Mouse (Mus musculus) gastrocnemius, adult 8-10 months (tissue): ENCODE data around the gene D1Ertd622e. TPM values are rescaled to one million over a fixed set of nuclear protein-coding genes. Genes with fewer than 3 reads are reported as not detected.

ENCODE experiments used
- DNase-seq, 2 experiments: peaks; one replicate each; pipeline ENCODE4 v3.0.0; 2022; ENCODE audit warnings: low spot score in 2 of 2
- total RNA-seq, 4 experiments: library from RNA; stranded (reverse); gene quantifications; 2 replicates each; pipeline ENCODE4 v1.2.4; 2022

The D1Ertd622e gene
- total RNA-seq, 4 experiments from 2014 or later: 15.8 to 29.3 (median 25.3) TPM

DNA sequence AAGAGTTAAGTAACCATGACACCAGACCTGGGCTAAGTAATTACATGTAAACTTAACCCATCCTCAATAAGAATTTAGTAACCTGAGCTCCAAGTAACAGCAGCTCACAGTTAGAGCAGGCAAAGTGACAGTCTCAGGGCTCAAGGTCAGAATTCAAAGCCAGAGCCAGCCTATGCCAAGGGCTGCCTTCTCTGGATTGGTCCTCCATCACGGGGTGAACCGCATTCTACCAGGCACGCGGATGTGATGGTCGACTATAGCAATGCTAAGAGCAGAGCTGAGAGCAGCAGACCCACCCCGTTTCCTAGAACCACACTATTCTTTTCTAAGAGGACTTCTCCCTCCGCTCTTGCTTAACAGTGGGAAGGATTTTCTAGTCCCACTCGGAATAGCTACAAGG, 27.8 kb downstream of the D1Ertd622e start:
- DNase-seq: peak in 1 of 2 experiments; percentile 49

GRCm38 (mm10) chr1:97632545-97633256, 29.2 kb downstream of the D1Ertd622e start:
- DNase-seq: no peak

GRCm38 (mm10) chr1:97631843-97632470, 29.9 kb downstream of the D1Ertd622e start:
- DNase-seq: no peak

- DNase-seq: no peak
Observed at GRCm38 (mm10) chr1:97630146-97630545, 31.7 kb downstream of the D1Ertd622e start.

DNA sequence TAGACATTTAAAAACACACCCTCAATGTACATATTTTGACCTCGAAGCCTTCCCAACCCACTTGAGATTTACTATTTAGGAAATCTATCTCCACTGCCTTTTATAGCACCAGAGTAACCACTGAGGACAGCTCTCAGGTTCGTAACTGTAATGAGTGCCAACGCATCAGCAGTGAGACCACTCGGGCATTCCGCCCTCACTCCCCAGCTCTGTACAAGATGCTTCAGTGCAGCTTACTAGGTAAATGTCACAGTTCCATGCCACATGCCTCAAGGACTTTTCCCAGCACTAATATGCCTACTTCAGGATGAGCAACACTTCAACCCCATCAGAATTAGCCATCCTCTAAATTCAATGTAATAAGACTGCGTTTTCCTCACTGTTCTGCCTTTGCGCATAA, 33.0 kb downstream of the D1Ertd622e start:
- no peak for DNase-seq

DNA sequence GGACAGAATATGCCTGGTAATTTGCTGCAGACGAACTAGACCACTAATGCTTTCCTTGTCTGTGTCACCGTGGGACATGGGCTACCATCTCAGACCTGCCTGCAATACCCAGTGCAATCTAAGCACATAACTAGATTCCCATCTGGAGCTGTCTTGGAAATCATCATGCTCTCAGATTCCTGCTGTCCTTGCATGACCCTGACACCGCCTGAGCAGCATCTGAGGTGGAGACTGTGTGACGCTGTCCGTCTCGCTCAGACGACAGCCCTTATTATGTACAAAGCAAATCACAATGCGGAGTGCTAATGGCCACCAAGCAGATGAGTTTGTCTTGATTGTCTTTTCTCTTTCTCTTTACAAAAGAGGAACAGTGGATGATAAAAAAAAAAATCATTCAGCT, 33.9 kb downstream of the D1Ertd622e start:
- DNase-seq: peak in 1 of 2 experiments; percentile 21

GRCm38 (mm10) chr1:97625427-97625826, 36.4 kb downstream of the D1Ertd622e start:
- no peak for DNase-seq

- DNase-seq: no peak
Observed at GRCm38 (mm10) chr1:97624386-97624785, 37.5 kb downstream of the D1Ertd622e start.

GRCm38 (mm10) chr1:97623214-97623856, 38.5 kb downstream of the D1Ertd622e start:
- no peak for DNase-seq

DNA sequence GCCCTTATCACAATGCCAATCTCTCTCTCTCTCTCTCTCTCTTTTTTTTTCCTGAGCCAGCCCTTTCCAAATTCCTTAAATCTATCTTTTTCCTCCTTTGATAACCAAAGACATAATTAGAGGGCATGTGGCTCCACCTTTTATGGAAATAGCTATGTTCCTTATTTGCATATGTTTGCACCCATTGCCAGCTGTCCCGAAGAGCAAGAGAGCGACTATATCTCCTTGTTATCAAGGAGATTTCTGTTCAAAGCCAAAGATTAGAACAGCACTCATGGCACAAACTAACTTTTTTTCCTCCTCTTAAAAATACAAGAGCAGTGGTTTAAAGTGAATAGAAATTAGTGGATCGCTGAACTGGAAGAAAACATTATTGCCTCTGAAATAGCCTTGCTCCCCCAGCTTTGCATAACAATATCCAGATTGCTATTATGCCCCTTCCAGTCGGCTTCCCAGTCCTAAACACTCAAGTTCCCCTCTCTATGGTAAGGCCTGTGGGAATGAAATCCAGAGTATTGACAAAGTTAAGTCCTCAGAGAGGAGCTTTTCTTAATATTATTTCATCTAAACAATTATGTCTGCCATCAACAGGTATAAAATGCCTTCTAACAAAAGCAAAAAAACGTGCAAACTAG, 39.2 kb downstream of the D1Ertd622e start:
- no peak for DNase-seq

DNA sequence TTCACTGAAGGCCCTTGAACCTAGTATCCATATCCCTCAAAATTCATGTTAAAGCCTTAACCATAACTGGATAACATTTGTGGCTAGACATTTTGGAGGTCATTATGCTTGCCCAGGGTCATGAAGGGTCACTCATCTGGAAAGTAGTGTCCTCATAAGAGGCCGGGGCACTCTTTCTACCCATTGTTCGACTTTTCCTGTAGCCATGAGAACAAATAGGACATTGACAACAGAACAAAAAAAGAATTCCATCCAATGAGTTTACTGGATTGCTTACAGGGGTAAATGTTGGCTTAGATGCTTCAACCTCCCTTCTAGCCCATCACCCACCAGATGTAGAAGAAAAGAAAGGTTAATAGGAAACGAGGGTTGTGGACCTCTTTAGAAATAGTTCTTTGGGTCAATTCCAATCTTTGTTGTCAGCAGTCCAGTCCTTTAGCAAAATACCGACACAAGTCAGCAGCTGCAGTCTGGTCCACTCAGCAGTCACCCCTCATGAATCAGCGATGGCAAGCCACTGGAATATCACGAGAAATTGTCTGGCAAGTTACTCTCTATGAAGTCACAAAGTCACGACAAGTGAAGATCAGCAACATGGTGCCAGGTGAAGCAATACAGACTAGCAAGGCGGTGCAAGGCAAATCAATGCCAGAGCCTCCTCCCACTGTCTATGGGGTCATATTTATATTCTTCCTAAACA, 42.1 kb downstream of the D1Ertd622e start:
- no peak for DNase-seq

GRCm38 (mm10) chr1:97615525-97615924, 46.3 kb downstream of the D1Ertd622e start:
- DNase-seq: no peak

DNA sequence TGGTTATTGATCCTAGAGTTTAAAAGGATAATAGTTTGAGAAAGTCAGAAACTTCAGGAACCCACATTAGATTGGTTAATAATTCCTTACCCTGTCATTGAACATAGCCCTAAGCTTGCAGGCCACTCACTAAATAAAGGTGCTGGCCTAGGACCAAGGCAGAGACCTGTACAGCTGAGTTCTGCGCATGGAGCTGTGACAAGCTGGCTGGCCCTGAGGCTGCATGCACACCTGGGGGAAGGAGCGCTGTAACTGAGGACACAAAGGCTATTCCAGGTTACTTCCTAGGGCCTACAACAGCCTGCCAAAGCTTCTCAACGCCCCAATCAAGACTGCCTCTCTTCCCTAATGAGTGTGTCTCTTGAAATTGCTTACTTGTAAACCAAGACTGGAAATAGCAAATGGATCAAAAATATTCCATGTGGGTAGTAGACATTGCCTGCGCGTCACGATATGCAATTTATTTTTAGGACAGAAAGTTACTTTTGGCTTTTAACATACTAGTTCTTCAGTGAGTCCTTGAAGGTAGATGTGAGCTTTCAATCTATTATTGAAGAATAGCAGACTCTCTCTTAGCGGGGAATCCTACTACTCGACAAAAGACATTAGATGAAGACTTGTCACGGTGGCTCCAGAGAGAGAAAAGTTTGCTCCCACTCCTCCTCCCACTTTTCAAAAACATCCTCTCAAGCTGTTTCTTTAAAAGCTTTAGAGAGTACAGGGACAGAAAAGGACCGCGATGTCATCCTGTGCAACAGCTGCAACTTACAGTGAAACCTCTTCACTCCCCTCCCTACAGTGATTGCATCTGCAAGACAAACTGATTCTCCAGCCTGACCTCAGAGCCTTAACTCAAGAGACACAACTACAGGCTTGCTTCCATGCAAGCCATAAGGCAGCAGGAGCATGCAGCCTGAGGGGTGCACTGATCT, 47.1 kb downstream of the D1Ertd622e start:
- DNase-seq: no peak

- no peak for DNase-seq
Observed at GRCm38 (mm10) chr1:97611747-97612146, 50.1 kb downstream of the D1Ertd622e start.

DNA sequence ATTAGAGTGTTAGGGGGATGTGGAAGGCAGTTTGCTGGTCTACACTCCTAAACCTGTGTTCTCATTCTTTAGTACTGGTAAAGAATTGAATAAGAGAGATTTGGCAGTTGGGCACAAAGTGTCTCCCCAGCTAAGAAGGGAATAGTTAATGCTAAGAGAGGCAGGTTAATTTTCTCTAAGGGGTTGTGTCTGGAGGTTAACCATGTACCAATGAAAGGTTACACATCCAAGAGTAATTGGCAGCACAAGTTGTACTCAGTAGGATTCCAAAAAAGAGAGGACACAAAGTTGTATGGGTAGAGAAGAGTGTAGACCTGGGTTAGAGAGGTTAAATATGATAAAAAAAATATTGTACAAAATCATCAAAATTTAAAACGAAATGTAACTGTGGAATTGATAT, 58.5 kb downstream of the D1Ertd622e start:
- DNase-seq: no peak

- no peak for DNase-seq
Observed at GRCm38 (mm10) chr1:97600371-97600770, 61.5 kb downstream of the D1Ertd622e start.

DNA sequence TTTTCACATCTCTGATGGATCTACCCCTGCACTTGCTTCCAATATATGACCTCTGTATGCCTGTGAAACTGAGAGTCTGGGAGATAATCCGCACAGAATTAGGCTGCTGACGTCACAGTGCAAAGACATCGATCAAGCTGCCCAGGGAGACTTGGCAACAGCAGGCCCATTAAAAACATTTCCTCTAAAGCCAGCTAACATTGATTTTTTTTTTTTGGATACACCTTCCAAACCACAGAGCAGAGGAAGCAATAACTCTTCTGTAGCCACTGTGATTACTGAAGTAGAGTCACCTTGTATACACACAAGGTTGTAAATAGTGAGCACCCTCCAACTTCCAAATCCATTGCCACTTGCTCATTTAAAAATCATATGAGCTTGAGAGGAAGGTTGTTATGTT, 62.8 kb downstream of the D1Ertd622e start:
- no peak for DNase-seq

GRCm38 (mm10) chr1:97588561-97588960, 73.3 kb downstream of the D1Ertd622e start:
- DNase-seq: no peak

DNA sequence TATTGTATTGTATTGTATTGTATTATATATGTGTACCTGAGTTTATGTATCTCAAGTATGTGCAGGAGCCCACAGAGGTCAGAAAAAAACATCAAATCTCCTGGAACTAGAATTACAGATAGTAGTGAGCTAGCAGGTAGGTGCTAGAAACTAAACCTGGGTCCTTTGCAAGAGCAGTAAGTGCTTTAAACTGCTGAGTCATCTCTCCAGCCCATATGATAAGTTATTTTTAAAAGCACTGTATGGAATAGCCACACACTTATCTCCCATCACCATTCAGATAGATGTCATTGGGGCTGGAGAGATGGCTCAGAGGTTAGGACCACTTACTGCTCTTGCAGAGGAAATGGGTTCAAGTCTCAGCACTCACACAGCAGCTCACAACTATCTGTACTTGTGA, 76.8 kb downstream of the D1Ertd622e start:
- no peak for DNase-seq

- DNase-seq: no peak
Observed at GRCm38 (mm10) chr1:97584171-97584570, 77.7 kb downstream of the D1Ertd622e start.
